Mouse (Mus musculus) heart, adult 2 months (tissue): Measurements from ENCODE around the gene Abca13. TPM values are rescaled to one million over a fixed set of nuclear protein-coding genes. Genes with fewer than 3 reads are reported as not detected.
"Not testable (repeated sequence)": the region's sequence is repeated elsewhere in the genome, so short reads cannot be mapped to it uniquely, and the experiment has no call there.

Experiments used
- DNase-seq, 2 experiments: peaks; one replicate each; pipeline ENCODE4 v3.0.0; 2021
- H3K27ac ChIP-seq: fragments of 200-600 bp; 2 replicates; pipeline ENCODE4 v1.8.1; 2022
- H3K27me3 ChIP-seq: fragments of 200-500 bp; 2 replicates; pipeline ENCODE4 v1.6.1; 2012; ENCODE audit warnings: mild to moderate bottlenecking, low read length, inconsistent platforms, mixed read lengths; ENCODE audit not compliant: control insufficient read depth, insufficient read depth
- H3K36me3 ChIP-seq: fragments of 200-500 bp; 2 replicates; pipeline ENCODE4 v1.6.1; 2012; ENCODE audit warnings: low read length, inconsistent platforms; ENCODE audit not compliant: control insufficient read depth, insufficient read depth
- H3K4me1 ChIP-seq: fragments of 200-500 bp; 2 replicates; pipeline ENCODE4 v1.6.1; 2011; ENCODE audit warnings: low read length; ENCODE audit not compliant: control insufficient read depth, insufficient read depth
- H3K4me3 ChIP-seq: fragments of 200-600 bp; 2 replicates; pipeline ENCODE4 v1.8.1; 2022
- H3K79me2 ChIP-seq: fragments of 200-500 bp; replicated peaks from 2 replicates; pipeline ENCODE4 v1.6.1; 2012; ENCODE audit warnings: mild to moderate bottlenecking, inconsistent platforms, low read length, moderate library complexity, mixed read lengths; ENCODE audit not compliant: control insufficient read depth, insufficient read depth
- H3K9ac ChIP-seq: fragments of 200-500 bp; 2 replicates; pipeline ENCODE4 v1.6.1; 2012; ENCODE audit warnings: low read depth, mild to moderate bottlenecking, control low read depth, inconsistent platforms, low read length, mixed read lengths
- CTCF ChIP-seq: fragments of 200-600 bp; IDR thresholded peaks from 2 replicates; pipeline ENCODE4 v1.8.1; 2022; ENCODE audit warnings: antibody characterized with exemption, mild to moderate bottlenecking, moderate library complexity
- EP300 ChIP-seq: fragments of 200-500 bp; IDR thresholded peaks from 2 replicates; pipeline ENCODE4 v1.6.1; 2011; ENCODE audit warnings: low read depth, low read length, control low read depth; ENCODE audit not compliant: insufficient read depth
- POLR2A ChIP-seq: fragments of 200-500 bp; IDR thresholded peaks from 2 replicates; pipeline ENCODE4 v1.6.1; 2011; ENCODE audit warnings: mild to moderate bottlenecking, low read depth, low read length, control low read depth; ENCODE audit not compliant: insufficient read depth
- WGBS: fragments of 180-500 bp; shearing (Covaris S2); methylation state at CpG from one replicate; pipeline ENCODE4 v1.1.7; 2018; 5-methylcytosine and 5-hydroxymethylcytosine counted together
- intact Hi-C: fragments of 180-260 bp; cut with DNase I; formaldehyde crosslinking; loops from one replicate; pipeline ENCODE4 v1.15.1; 2025
- polyA plus RNA-seq: library from polyadenylated mRNA; depleted of rRNA; stranded (reverse); fragments of >200 nt; gene quantifications from 2 replicates; pipeline ENCODE4 v1.2.3, GENCODE M21; 2012
- total RNA-seq, 2 experiments: library from RNA; stranded (reverse); gene quantifications; 2 replicates each; pipeline ENCODE4 v1.2.3; 2021

The Abca13 gene
- total and polyA plus RNA-seq, 3 experiments = 0.02 TPM; not detected in 2

- no peaks in the 10 kb centered on the region for H3K4me1 ChIP-seq
- H3K4me3 ChIP-seq = no peak overlapping the region
- no peak for DNase-seq
- H3K36me3 ChIP-seq = no peaks in the 10 kb centered on the region
- H3K27me3 ChIP-seq = no peaks in the 10 kb centered on the region
- H3K79me2 ChIP-seq = no peaks in the 10 kb centered on the region
- intact Hi-C loops = no loop called here
- H3K9ac ChIP-seq = no peak overlapping the region
- 61% methylated on average over 4 of the region's 4 CpGs for WGBS
- TF ChIP-seq POLR2A (no peak), EP300 (no peak), CTCF (no peak)
- H3K27ac ChIP-seq = no peak overlapping the region
Measured at GRCm38 (mm10) chr11:9226399-9226798, 34.7 kb downstream of the Abca13 start.

DNA sequence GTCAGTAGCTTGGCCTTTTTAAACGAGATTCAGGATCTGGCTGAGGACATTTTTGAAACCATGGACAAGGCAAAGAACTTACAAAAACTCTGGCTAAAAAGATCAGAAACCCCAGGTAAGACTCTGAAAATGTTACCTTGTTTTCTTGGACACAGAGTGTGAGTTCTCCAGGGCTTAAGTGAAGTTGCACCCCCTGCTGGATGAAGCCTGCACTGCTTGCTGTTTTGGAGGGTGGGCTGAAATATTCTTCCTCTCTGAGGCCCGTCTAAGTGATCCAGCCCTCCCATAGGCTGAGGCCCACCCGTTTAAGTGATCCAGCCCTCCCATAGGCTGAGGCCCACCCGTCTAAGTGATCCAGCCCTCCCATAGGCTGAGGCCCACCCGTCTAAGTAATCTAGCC, 57.9 kb downstream of the Abca13 start:
- H3K4me1 ChIP-seq, H3K79me2 ChIP-seq, H3K4me3 ChIP-seq, H3K27ac ChIP-seq, DNase-seq, H3K27me3 ChIP-seq, H3K9ac ChIP-seq, H3K36me3 ChIP-seq, intact Hi-C loops: not testable (repeated sequence)
- 72% methylated on average over 5 of the region's 5 CpGs for WGBS

DNA sequence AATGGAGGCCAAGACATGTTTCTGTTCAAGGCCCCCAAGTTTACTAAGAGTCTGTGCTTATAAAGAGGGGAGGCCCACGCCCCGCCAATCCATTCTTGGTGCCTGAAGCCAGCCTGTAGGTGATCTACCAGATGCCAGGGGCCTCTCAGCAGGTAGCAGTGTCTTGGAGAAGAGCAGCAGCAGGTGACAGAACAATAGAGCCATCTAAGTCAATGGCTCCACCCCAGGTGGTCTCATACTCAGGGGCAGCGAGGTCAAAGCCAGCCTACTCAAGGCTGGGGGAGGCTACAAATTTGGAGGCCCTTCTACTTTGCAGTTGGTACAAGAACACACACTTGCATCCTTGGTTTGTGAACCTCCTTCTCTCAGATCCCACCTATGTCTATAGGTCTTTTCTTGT, 71.3 kb downstream of the Abca13 start:
- H3K27me3 ChIP-seq, H3K4me3 ChIP-seq, H3K79me2 ChIP-seq, H3K4me1 ChIP-seq, H3K36me3 ChIP-seq, DNase-seq, H3K9ac ChIP-seq, intact Hi-C loops, H3K27ac ChIP-seq: not testable (repeated sequence)
- WGBS = 58% methylated on average over 3 of the region's 3 CpGs

DNA sequence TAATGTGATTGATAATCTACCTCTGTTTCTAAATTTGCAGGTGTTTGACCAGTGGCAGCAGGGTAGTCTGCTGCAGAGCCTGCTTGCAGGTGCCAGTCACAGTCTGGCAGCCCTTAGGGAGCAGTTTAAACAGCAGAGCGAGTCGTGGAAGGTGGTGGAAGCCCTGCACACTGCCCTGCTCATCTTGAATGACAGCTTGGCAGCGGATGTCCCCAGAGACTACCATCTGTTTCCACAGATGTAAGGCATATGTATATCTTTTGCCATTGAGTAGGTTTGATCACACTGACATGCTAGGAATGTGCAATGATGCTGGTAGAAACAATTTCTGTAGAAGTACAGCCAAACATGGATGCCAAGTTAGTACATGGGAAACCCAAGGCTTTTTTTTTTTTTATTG, 77.3 kb downstream of the Abca13 start:
- WGBS = 74% methylated on average over 3 of the region's 3 CpGs

DNA sequence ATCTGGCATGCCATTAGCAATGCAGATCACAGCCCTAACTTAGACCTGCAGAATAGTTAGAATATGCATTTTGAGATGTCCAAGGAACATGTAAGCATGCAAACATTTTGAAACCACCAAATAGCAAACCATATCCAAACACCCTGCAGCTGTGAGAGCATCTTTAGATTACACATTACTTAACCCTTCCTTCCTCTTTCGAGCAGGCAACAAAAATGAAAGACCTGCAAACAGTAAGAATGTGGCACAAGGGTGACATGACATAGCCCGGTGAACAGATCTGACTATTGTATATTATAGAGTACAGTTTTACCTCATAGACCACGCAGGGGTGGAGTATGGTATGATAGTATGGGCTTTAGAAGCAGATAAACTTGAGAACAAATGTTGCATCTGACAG, 93.5 kb downstream of the Abca13 start:
- Histone ChIP-seq H3K36me3 (no peaks in the 10 kb centered on the region), H3K27me3 (no peaks in the 10 kb centered on the region), H3K4me1 (no peaks in the 10 kb centered on the region), H3K27ac (no peak overlapping the region), H3K79me2 (no peaks in the 10 kb centered on the region), H3K9ac (no peak overlapping the region), H3K4me3 (no peak overlapping the region)
- 69% methylated on average over 3 of the region's 3 CpGs for WGBS
- TF ChIP-seq POLR2A (no peak), EP300 (no peak), CTCF (no peak)
- DNase-seq = no peak
- intact Hi-C loops = no loop called here

More for the DNA sequence above, 77.3 kb downstream of the Abca13 start:
- DNase-seq = no peak
- no peak overlapping the region for H3K4me3 ChIP-seq
- H3K9ac ChIP-seq = no peak overlapping the region
- no peaks in the 10 kb centered on the region for H3K27me3 ChIP-seq
- no peak overlapping the region for H3K27ac ChIP-seq
- no peaks in the 10 kb centered on the region for H3K4me1 ChIP-seq
- TF ChIP-seq CTCF (no peak), EP300 (no peak), POLR2A (no peak)
- no peaks in the 10 kb centered on the region; the same call in 1 of the 2 replicates for H3K79me2 ChIP-seq
- H3K36me3 ChIP-seq = no peaks in the 10 kb centered on the region
- intact Hi-C loops = no loop called here

DNA sequence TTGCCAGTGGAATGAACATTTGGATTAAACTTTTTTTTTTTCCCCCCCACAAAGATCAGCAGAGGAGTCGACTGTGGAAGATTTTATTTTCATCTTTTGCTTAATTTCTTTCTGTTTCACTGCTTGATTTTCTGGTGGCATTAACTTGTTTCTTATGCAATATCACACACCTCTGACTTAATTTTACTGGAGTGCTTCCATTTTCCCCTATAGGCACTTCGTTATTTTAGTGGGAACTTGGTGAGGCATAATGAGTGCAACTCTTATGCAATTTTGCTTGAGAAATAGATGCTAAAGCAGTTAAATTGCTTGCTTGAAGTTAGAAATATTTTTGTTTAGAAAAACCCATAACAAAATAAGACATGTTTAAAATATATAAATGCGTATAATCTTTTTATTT, 94.0 kb downstream of the Abca13 start:
- Histone ChIP-seq H3K79me2 (no peaks in the 10 kb centered on the region), H3K9ac (no peak overlapping the region), H3K27me3 (no peaks in the 10 kb centered on the region), H3K4me1 (no peaks in the 10 kb centered on the region), H3K4me3 (no peak overlapping the region), H3K27ac (no peak overlapping the region), H3K36me3 (no peaks in the 10 kb centered on the region)
- TF ChIP-seq POLR2A = no peak
- TF ChIP-seq CTCF = no peak
- no peak for TF ChIP-seq EP300
- DNase-seq = no peak
- WGBS = 75% methylated on average over 3 of the region's 3 CpGs
- intact Hi-C loops = no loop called here

DNA sequence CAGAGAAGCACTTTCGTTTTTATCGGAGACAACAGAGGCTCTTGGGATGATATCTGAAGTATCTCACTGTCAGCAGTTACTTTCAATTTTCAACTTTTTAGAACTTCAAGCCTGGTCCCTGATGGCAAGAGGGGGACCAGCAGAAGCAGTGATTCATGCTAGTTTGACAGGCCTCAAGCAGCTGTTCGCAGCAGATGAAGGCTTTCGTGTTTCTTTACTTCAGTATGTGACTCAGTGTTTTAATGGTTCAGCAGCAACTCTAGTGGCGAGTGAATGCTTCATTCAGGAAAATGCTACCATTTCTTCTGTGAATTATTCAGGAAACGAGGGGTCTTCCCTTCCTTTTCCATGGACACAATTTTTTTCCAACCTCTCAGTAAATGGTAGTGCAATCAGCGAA, 99.4 kb downstream of the Abca13 start:
- Histone ChIP-seq H3K9ac (no peak overlapping the region), H3K4me1 (no peaks in the 10 kb centered on the region), H3K36me3 (no peaks in the 10 kb centered on the region), H3K27ac (no peak overlapping the region), H3K4me3 (no peak overlapping the region), H3K79me2 (no peaks in the 10 kb centered on the region), H3K27me3 (no peaks in the 10 kb centered on the region)
- TF ChIP-seq POLR2A (no peak), EP300 (no peak), CTCF (no peak)
- intact Hi-C loops = no loop called here
- DNase-seq = no peak
- 70% methylated on average over 7 of the region's 7 CpGs for WGBS
